Mouse (Mus musculus): ENCODE data around the gene Prkag2. TPM values are rescaled to one million over a fixed set of nuclear protein-coding genes. Genes with fewer than 3 reads are reported as not detected.

Prkag2 gene
- total and polyA plus RNA-seq, 2 experiments from 2014 or later: 62.4 to 112 TPM

DNA sequence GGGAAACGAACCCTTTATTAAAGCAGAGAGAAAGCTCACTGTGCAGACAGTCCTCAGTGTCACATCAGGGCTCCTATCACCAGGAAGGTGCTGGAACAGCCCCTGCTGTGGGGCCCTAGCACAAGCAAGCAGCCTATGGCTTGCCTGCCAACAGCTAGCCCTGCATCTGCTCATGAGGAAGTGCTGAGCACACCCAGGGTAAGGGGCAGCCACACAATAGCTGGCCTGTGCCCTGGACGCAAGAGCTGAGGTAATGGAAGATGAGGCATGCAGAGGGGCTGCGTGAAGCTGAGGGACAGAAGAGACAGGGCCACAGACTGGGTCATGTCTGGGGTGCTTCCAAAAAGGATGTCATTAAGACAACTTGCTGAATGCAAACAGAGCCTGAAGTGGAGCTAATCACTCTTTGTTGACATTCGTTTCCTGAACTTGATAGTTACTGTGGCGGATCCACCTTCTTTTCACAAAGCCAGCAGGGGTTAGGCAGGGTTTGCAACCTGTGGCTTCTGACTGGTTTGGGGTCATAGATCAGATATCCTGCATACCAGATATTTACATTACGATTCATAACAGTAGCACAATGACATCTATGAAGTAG lies 94.8 kb downstream of the Prkag2 start:
- no peak overlapping the region for H3K4me2 ChIP-seq (ENCODE audit: low read depth)
- H3K27ac ChIP-seq (ENCODE audit: low read depth, low read length): no peak overlapping the region
- no peaks in the 10 kb centered on the region for H3K4me1 ChIP-seq (ENCODE audit: insufficient read depth)
- no peak for DNase-seq
- H3K36me3 ChIP-seq (ENCODE audit: insufficient read depth): no peaks in the 10 kb centered on the region
- no peaks in the 10 kb centered on the region for H3K9me3 ChIP-seq (ENCODE audit: low read length)
- no peaks in the 10 kb centered on the region for H3K27me3 ChIP-seq (ENCODE audit: insufficient read depth, low read length)
- ATAC-seq: no peak
- 43% methylated on average over 6 of the region's 6 CpGs for WGBS
- no peak overlapping the region for H3K9ac ChIP-seq
- no peak for TF ChIP-seq CTCF (IDR thresholded peaks at IDR 0.05; ENCODE audit: low read depth)
- H3K4me3 ChIP-seq (ENCODE audit: low read depth, low read length): no peak overlapping the region

DNA sequence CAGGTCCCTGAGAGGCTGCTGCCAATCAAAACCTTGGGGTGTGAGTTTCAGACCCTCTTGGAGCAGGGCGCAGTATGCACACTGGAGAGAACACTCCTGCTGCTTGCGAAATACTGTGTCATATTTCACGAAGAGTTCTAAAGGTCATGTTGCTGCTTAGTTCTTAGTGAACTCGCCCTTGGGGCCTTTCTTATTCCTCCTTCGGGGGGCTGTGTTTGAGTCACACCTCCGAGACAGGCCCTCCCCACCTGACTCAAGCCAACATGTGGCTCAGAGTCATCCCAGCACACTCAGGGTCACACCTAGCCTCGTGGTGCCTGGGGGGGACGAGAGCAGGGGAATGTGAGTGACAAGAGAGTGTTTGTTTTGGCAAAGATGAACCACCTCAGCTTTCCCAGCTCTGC lies 99.0 kb downstream of the Prkag2 start:
- no peak for TF ChIP-seq CTCF (IDR thresholded peaks at IDR 0.05; ENCODE audit: low read depth)
- H3K4me1 ChIP-seq (ENCODE audit: insufficient read depth): no peaks in the 10 kb centered on the region
- H3K9me3 ChIP-seq (ENCODE audit: low read length): no peaks in the 10 kb centered on the region
- H3K9ac ChIP-seq: no peak overlapping the region
- no peaks in the 10 kb centered on the region for H3K36me3 ChIP-seq (ENCODE audit: insufficient read depth)
- H3K27ac ChIP-seq (ENCODE audit: low read depth, low read length): no peak overlapping the region
- no peak overlapping the region for H3K4me3 ChIP-seq (ENCODE audit: low read depth, low read length)
- H3K4me2 ChIP-seq (ENCODE audit: low read depth): no peak overlapping the region
- WGBS: 72% methylated on average over 8 of the region's 8 CpGs
- DNase-seq (no peak), ATAC-seq (no peak)
- H3K27me3 ChIP-seq (ENCODE audit: insufficient read depth, low read length): no peaks in the 10 kb centered on the region

DNA sequence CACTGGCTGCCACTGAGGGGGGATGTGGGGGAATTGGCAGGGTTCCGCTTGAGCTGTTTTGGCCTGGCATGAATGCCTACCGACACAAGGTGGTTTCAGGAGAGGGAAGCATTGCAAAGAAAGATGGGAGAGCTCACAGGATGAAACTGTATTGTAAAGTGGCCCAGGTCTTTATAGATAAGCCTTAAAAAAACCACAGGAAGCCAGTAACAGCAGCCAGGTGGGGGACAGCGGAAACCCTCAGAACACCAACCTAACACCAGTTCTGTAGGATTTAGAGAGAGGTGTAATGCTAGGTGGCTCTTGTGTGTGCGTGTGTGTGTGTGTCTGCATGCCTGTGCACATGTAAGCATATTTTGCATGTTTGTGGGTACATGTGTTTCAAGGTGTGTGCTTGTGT lies 101.1 kb downstream of the Prkag2 start:
- no peaks in the 10 kb centered on the region for H3K4me1 ChIP-seq (ENCODE audit: insufficient read depth)
- no peaks in the 10 kb centered on the region for H3K36me3 ChIP-seq (ENCODE audit: insufficient read depth)
- no peak overlapping the region for H3K4me2 ChIP-seq (ENCODE audit: low read depth)
- no peaks in the 10 kb centered on the region for H3K27me3 ChIP-seq (ENCODE audit: insufficient read depth, low read length)
- TF ChIP-seq CTCF (IDR thresholded peaks at IDR 0.05; ENCODE audit: low read depth): no peak
- no peak overlapping the region for H3K4me3 ChIP-seq (ENCODE audit: low read depth, low read length)
- H3K27ac ChIP-seq (ENCODE audit: low read depth, low read length): no peak overlapping the region
- H3K9ac ChIP-seq: no peak overlapping the region
- no peak for DNase-seq
- ATAC-seq: no peak
- WGBS: 69% methylated on average over 4 of the region's 4 CpGs
- no peaks in the 10 kb centered on the region for H3K9me3 ChIP-seq (ENCODE audit: low read length)

DNA sequence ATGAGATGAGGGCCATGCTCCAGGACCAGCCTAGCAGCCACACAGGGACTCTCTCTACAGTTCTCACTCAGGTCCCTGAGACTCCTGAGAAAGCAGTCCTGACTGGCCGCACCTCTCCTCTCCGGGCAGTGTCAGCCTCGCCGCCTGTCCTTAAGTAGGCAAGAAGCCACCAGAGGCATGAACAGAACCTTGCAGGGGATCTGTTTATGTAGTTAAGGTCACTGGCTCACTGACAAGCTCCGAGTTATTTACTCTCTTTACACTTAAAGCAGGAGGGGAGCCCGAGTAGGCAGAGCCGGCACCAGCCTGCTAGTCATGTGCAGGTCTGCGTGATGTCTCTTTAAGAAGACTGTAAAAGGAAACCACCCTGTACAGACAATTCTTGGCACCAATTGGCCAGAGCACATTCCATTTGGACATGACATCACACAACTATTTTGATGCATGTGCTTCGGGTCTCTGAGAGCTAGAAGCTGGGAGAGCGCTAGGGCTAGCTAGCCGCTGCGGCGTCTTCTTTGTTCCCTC lies 104.8 kb downstream of the Prkag2 start:
- no peak for TF ChIP-seq CTCF (IDR thresholded peaks at IDR 0.05; ENCODE audit: low read depth)
- 0 out of 2 replicates have a peak overlapping the region, but pooled peaks have one; percentile 1 for H3K4me3 ChIP-seq (ENCODE audit: low read depth, low read length)
- no peaks in the 10 kb centered on the region for H3K4me1 ChIP-seq (ENCODE audit: insufficient read depth)
- no peaks in the 10 kb centered on the region for H3K9me3 ChIP-seq (ENCODE audit: low read length)
- ATAC-seq (peak; percentile 84), DNase-seq (peak; percentile 67)
- H3K4me2 ChIP-seq (ENCODE audit: low read depth): peak overlapping the region; percentile 22
- no peaks in the 10 kb centered on the region for H3K27me3 ChIP-seq (ENCODE audit: insufficient read depth, low read length)
- H3K9ac ChIP-seq: no peak overlapping the region
- H3K36me3 ChIP-seq (ENCODE audit: insufficient read depth): no peaks in the 10 kb centered on the region
- WGBS: 52% methylated on average over 13 of the region's 13 CpGs
- peak overlapping the region; percentile 17; the same call in 1 of the 2 replicates for H3K27ac ChIP-seq (ENCODE audit: low read depth, low read length)

DNA sequence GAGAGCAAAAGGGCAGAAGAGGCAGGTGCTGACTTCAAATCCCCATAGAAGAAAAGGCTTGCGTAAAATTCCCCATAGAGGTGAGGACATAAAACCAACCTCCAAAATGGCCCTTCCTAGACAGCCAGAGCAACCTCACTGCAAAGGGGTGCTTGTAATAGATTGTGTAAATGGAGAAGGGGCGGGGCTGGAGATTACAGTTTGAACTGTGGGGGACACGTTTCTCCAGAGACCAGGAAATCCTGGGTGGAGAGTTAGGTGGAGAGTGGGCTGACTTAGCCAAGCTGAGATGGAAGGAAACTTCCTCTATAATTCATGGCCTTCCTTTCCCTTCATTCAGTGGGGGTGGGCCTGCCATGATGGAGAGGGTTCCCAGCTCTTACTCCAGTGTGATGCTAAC lies 107.3 kb downstream of the Prkag2 start:
- 70% methylated on average over 3 of the region's 3 CpGs for WGBS
- Histone ChIP-seq H3K27me3 (ENCODE audit: insufficient read depth, low read length) (no peaks in the 10 kb centered on the region), H3K36me3 (ENCODE audit: insufficient read depth) (no peaks in the 10 kb centered on the region), H3K4me2 (ENCODE audit: low read depth) (no peak overlapping the region), H3K27ac (ENCODE audit: low read depth, low read length) (no peak overlapping the region), H3K9me3 (ENCODE audit: low read length) (no peaks in the 10 kb centered on the region), H3K4me3 (ENCODE audit: low read depth, low read length) (no peak overlapping the region), H3K4me1 (ENCODE audit: insufficient read depth) (no peaks in the 10 kb centered on the region), H3K9ac (no peak overlapping the region)
- no peak for DNase-seq
- ATAC-seq: no peak
- no peak for TF ChIP-seq CTCF (IDR thresholded peaks at IDR 0.05; ENCODE audit: low read depth)

DNA sequence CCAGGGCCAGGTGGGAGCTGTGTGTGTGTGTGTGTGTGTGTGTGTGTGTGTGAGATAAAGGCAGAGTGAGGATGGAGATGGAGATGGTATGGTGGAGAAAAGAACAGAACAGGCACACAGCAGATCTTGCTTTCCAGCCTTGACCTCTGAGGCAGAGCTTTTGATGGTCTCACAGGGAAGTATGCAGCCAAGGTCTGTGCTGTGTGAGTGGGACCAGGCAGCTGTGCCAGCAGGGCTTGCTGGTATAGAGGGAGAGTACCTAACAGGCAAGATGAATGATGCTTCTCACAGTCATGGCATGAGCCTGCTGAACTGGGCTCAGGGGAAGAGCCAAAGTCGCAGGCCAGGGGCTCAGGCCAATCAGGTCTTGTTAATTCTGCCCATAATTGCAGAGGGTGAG lies 108.9 kb downstream of the Prkag2 start:
- no peaks in the 10 kb centered on the region for H3K27me3 ChIP-seq (ENCODE audit: insufficient read depth, low read length)
- no peak overlapping the region for H3K4me2 ChIP-seq (ENCODE audit: low read depth)
- peaks cover 4% of the 10 kb centered on the region; the same call in 1 of the 2 replicates for H3K4me1 ChIP-seq (ENCODE audit: insufficient read depth)
- TF ChIP-seq CTCF (IDR thresholded peaks at IDR 0.05; ENCODE audit: low read depth): no peak
- H3K9ac ChIP-seq: no peak overlapping the region
- ATAC-seq: no peak
- WGBS: 92% methylated on average over 1 of the region's 1 CpGs
- H3K36me3 ChIP-seq (ENCODE audit: insufficient read depth): no peaks in the 10 kb centered on the region
- H3K27ac ChIP-seq (ENCODE audit: low read depth, low read length): no peak overlapping the region
- no peak overlapping the region for H3K4me3 ChIP-seq (ENCODE audit: low read depth, low read length)
- no peaks in the 10 kb centered on the region for H3K9me3 ChIP-seq (ENCODE audit: low read length)
- no peak for DNase-seq

DNA sequence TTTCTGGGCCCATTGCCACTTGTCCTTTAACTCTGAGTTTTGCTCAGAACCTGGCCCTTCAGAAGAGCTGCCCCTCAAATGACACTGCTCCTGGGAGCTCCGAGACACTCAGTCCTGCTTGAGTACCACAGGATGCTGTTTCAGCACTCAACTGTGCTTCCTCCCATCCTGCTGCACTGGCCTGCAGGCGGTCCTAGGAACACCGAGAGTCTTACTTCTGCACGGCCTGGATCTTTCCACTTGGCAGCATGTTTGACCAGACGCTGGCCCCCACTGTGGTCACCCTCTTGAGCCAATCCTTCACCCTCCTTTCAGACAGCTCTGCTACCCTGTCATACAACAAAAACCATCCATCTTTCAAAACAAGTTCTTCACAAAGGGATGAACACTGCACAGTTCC lies 110.0 kb downstream of the Prkag2 start:
- no peak overlapping the region for H3K27ac ChIP-seq (ENCODE audit: low read depth, low read length)

More for the DNA sequence above, 110.0 kb downstream of the Prkag2 start:
- Histone ChIP-seq H3K9me3 (ENCODE audit: low read length) (no peaks in the 10 kb centered on the region), H3K4me1 (ENCODE audit: insufficient read depth) (peaks cover 15% of the 10 kb centered on the region), H3K27me3 (ENCODE audit: insufficient read depth, low read length) (no peaks in the 10 kb centered on the region), H3K4me3 (ENCODE audit: low read depth, low read length) (no peak overlapping the region), H3K36me3 (ENCODE audit: insufficient read depth) (no peaks in the 10 kb centered on the region), H3K9ac (no peak overlapping the region), H3K4me2 (ENCODE audit: low read depth) (no peak overlapping the region)
- no peak for ATAC-seq
- DNase-seq: no peak
- TF ChIP-seq CTCF (IDR thresholded peaks at IDR 0.05; ENCODE audit: low read depth): no peak
- 79% methylated on average over 5 of the region's 5 CpGs for WGBS
